Mouse (Mus musculus): Measurements from ENCODE around the gene Vps35l. TPM values are rescaled to one million over a fixed set of nuclear protein-coding genes. Genes with fewer than 3 reads are reported as not detected.
A peak's percentile ranks its signal among the peaks of the same experiment; 100 is the strongest.

Vps35l gene
- polyA plus RNA-seq, 1 experiment = 31.1 TPM

GRCm38 (mm10) chr7:118740532-118741338, 709 bp downstream of the Vps35l start:
- Histone ChIP-seq H3K4me1 (ENCODE audit: control insufficient read depth, insufficient read depth, low read length) (peaks cover 3% of the 10 kb centered on the region; the same call in 1 of the 2 replicates), H3K4me3 (replicated peaks; ENCODE audit: control insufficient read depth, low read depth, low read length) (peak overlapping the region; percentile 74), H3K27ac (ENCODE audit: control insufficient read depth, insufficient read depth, low read depth, low read length, poor library complexity) (peak overlapping the region; percentile 47)
- WGBS = 3% methylated on average over 41 of the region's 41 CpGs
- TF ChIP-seq CTCF (IDR thresholded peaks at IDR 0.05; ENCODE audit: control insufficient read depth, insufficient read depth, low read length) (no peak), POLR2A (IDR thresholded peaks at IDR 0.05; ENCODE audit: borderline replicate concordance, control insufficient read depth, low read depth, low read length) (0 out of 2 replicates have a peak, but pooled peaks have one; percentile 18)

- TF ChIP-seq CTCF (IDR thresholded peaks at IDR 0.05; ENCODE audit: control insufficient read depth, insufficient read depth, low read length) (no peak), POLR2A (IDR thresholded peaks at IDR 0.05; ENCODE audit: borderline replicate concordance, control insufficient read depth, low read depth, low read length) (no peak)
- H3K4me3 ChIP-seq (replicated peaks; ENCODE audit: control insufficient read depth, low read depth, low read length) = no peak overlapping the region
- peaks cover 3% of the 10 kb centered on the region; the same call in 1 of the 2 replicates for H3K4me1 ChIP-seq (ENCODE audit: control insufficient read depth, insufficient read depth, low read length)
- WGBS = 68% methylated on average over 6 of the region's 6 CpGs
- no peak overlapping the region for H3K27ac ChIP-seq (ENCODE audit: control insufficient read depth, insufficient read depth, low read depth, low read length, poor library complexity)
Observed at GRCm38 (mm10) chr7:118742278-118742677, 2.3 kb downstream of the Vps35l start.

- WGBS = 91% methylated on average over 5 of the region's 5 CpGs
- Histone ChIP-seq H3K27ac (ENCODE audit: control insufficient read depth, insufficient read depth, low read depth, low read length, poor library complexity) (no peak overlapping the region), H3K4me1 (ENCODE audit: control insufficient read depth, insufficient read depth, low read length) (peaks cover 3% of the 10 kb centered on the region; the same call in 1 of the 2 replicates), H3K4me3 (replicated peaks; ENCODE audit: control insufficient read depth, low read depth, low read length) (no peak overlapping the region)
- TF ChIP-seq CTCF (IDR thresholded peaks at IDR 0.05; ENCODE audit: control insufficient read depth, insufficient read depth, low read length) (no peak), POLR2A (IDR thresholded peaks at IDR 0.05; ENCODE audit: borderline replicate concordance, control insufficient read depth, low read depth, low read length) (no peak)
Observed at GRCm38 (mm10) chr7:118744766-118745165, 4.7 kb downstream of the Vps35l start.

GRCm38 (mm10) chr7:118747891-118748672, 8.1 kb downstream of the Vps35l start:
- no peak for TF ChIP-seq POLR2A (IDR thresholded peaks at IDR 0.05; ENCODE audit: borderline replicate concordance, control insufficient read depth, low read depth, low read length)
- TF ChIP-seq CTCF (IDR thresholded peaks at IDR 0.05; ENCODE audit: control insufficient read depth, insufficient read depth, low read length) = no peak
- 89% methylated on average over 12 of the region's 12 CpGs for WGBS
- Histone ChIP-seq H3K27ac (ENCODE audit: control insufficient read depth, insufficient read depth, low read depth, low read length, poor library complexity) (no peak overlapping the region), H3K4me3 (replicated peaks; ENCODE audit: control insufficient read depth, low read depth, low read length) (no peak overlapping the region), H3K4me1 (ENCODE audit: control insufficient read depth, insufficient read depth, low read length) (peaks cover 1% of the 10 kb centered on the region; the same call in 1 of the 2 replicates)

- 87% methylated on average over 8 of the region's 8 CpGs for WGBS
- Histone ChIP-seq H3K27ac (ENCODE audit: control insufficient read depth, insufficient read depth, low read depth, low read length, poor library complexity) (no peak overlapping the region), H3K4me1 (ENCODE audit: control insufficient read depth, insufficient read depth, low read length) (peaks cover 1% of the 10 kb centered on the region; the same call in 1 of the 2 replicates), H3K4me3 (replicated peaks; ENCODE audit: control insufficient read depth, low read depth, low read length) (no peak overlapping the region)
- TF ChIP-seq POLR2A (IDR thresholded peaks at IDR 0.05; ENCODE audit: borderline replicate concordance, control insufficient read depth, low read depth, low read length) (no peak), CTCF (IDR thresholded peaks at IDR 0.05; ENCODE audit: control insufficient read depth, insufficient read depth, low read length) (no peak)
Observed at GRCm38 (mm10) chr7:118749706-118750105, 9.7 kb downstream of the Vps35l start.

- no peak overlapping the region for H3K4me3 ChIP-seq (replicated peaks; ENCODE audit: control insufficient read depth, low read depth, low read length)
- 66% methylated on average over 7 of the region's 7 CpGs for WGBS
- TF ChIP-seq POLR2A (IDR thresholded peaks at IDR 0.05; ENCODE audit: borderline replicate concordance, control insufficient read depth, low read depth, low read length) (no peak), CTCF (IDR thresholded peaks at IDR 0.05; ENCODE audit: control insufficient read depth, insufficient read depth, low read length) (no peak)
- no peak overlapping the region for H3K27ac ChIP-seq (ENCODE audit: control insufficient read depth, insufficient read depth, low read depth, low read length, poor library complexity)
- peaks cover 1% of the 10 kb centered on the region; the same call in 1 of the 2 replicates for H3K4me1 ChIP-seq (ENCODE audit: control insufficient read depth, insufficient read depth, low read length)
Observed at GRCm38 (mm10) chr7:118751625-118752024, 11.6 kb downstream of the Vps35l start.

GRCm38 (mm10) chr7:118755756-118756155, 15.7 kb downstream of the Vps35l start:
- H3K27ac ChIP-seq (ENCODE audit: control insufficient read depth, insufficient read depth, low read depth, low read length, poor library complexity) = peak overlapping the region; percentile 69
- peaks cover 3% of the 10 kb centered on the region for H3K4me1 ChIP-seq (ENCODE audit: control insufficient read depth, insufficient read depth, low read length)
- 91% methylated on average over 7 of the region's 7 CpGs for WGBS
- H3K4me3 ChIP-seq (replicated peaks; ENCODE audit: control insufficient read depth, low read depth, low read length) = no peak overlapping the region
- TF ChIP-seq CTCF (IDR thresholded peaks at IDR 0.05; ENCODE audit: control insufficient read depth, insufficient read depth, low read length) (no peak), POLR2A (IDR thresholded peaks at IDR 0.05; ENCODE audit: borderline replicate concordance, control insufficient read depth, low read depth, low read length) (no peak)
